Mouse (Mus musculus) liver, postnatal 0 days (tissue): ENCODE measurements around the gene Trim9.

Experiments used
- CTCF ChIP-seq: sonication (generic); IDR thresholded peaks from 2 replicates; pipeline ENCODE4 v1.5.1; 2016; ENCODE audit warnings: antibody characterized with exemption, low read depth
- EP300 ChIP-seq: IDR thresholded peaks from 2 replicates; pipeline ENCODE4 v1.6.1; 2016; ENCODE audit warnings: antibody characterized with exemption, low read depth, mild to moderate bottlenecking

GRCm38 (mm10) chr12:70391236-70391635, 43.8 kb upstream of the Trim9 start:
- TF ChIP-seq CTCF (no peak), EP300 (no peak)
